ENCODE assay signal across 24 mouse cellular contexts in genomic region chr5:115915481-115915880, GRCm38 (mm10).
DNase-seq lines count a peak whose midpoint lies in the region; ATAC-seq lines count a peak whose summit lies in the region.
"Had no signal": no experiment of that assay in that cellular context is flagged by ENCODE, and none has a peak within 500 bp of the region (broad histone marks: within the 10 kb centered on the region; RNA-seq: fewer than 3 reads in every experiment).

No protein-coding gene starts in this region.

- no peaks in the 10 kb centered on the region for H3K9me3 ChIP-seq in heart, embryonic 12.5 days (replicated peaks)
- no peaks in the 10 kb centered on the region for H3K9me3 ChIP-seq in midbrain, embryonic 11.5 days (ENCODE audit: control insufficient read depth, low read length)
- H3K9me3 ChIP-seq in midbrain, embryonic 10.5 days (replicated peaks): no peaks in the 10 kb centered on the region
- H3K9me3 ChIP-seq: heart, embryonic 15.5 days; limb, embryonic 13.5 days; liver, embryonic 12.5 days; megakaryocyte, embryonic 14.5 days had no signal

- H3K27ac ChIP-seq in heart, embryonic 12.5 days (ENCODE audit: poor library complexity, severe bottlenecking): no peak overlapping the region
- no peak overlapping the region for H3K27ac ChIP-seq in midbrain, embryonic 11.5 days (ENCODE audit: low read depth, low read length)
- no peak overlapping the region for H3K27ac ChIP-seq in midbrain, embryonic 10.5 days (replicated peaks)
- H3K27ac ChIP-seq: heart, embryonic 15.5 days; hindbrain, embryonic 14.5 days; limb, embryonic 13.5 days; liver, embryonic 12.5 days had no signal

- peak; percentile 46 to 56 for DNase-seq in heart, postnatal 10 days
- peak; percentile 68 for DNase-seq in midbrain, embryonic 11.5 days (ENCODE audit: low spot score, missing footprints)
- no peak for DNase-seq in midbrain, embryonic 10.5 days (ENCODE audit: low spot score)
- DNase-seq in adrenal gland, adult 8-10 months: peak; percentile 75
- DNase-seq in adrenal gland, postnatal 4 days (ENCODE audit: low spot score in 2 of 2): peak; percentile 11 to 25
- DNase-seq in layer of hippocampus, postnatal 10 days (ENCODE audit: low spot score in 2 of 2): no peak
- DNase-seq: cerebellum, adult 8-10 months; cerebellum, postnatal 36 days; kidney, adult 8-10 months; kidney, postnatal 10 days; layer of hippocampus, adult 9-11 months; liver, postnatal 0 days; lung, postnatal 4 days; midbrain, embryonic 14.5 days; thymus, adult 2 months; thymus, postnatal 36 days had no signal

- H3K27me3 ChIP-seq in heart, embryonic 12.5 days (replicated peaks): no peaks in the 10 kb centered on the region
- H3K27me3 ChIP-seq in midbrain, embryonic 11.5 days (ENCODE audit: control insufficient read depth, insufficient read depth, low read length): no peaks in the 10 kb centered on the region
- H3K27me3 ChIP-seq in midbrain, embryonic 10.5 days (ENCODE audit: low read depth, poor library complexity, severe bottlenecking): no peaks in the 10 kb centered on the region
- H3K27me3 ChIP-seq: heart, embryonic 15.5 days; limb, embryonic 13.5 days; liver, embryonic 12.5 days; megakaryocyte, embryonic 14.5 days had no signal

- no peak for ATAC-seq in heart, embryonic 12.5 days (ENCODE audit: insufficient number of reproducible peaks, low FRiP score)
- ATAC-seq in midbrain, embryonic 11.5 days (ENCODE audit: low FRiP score): no peak
- ATAC-seq in erythroblast, adult 5-6 weeks (replicated peaks; ENCODE audit: low FRiP score, poor library complexity, severe bottlenecking): no peak
- ATAC-seq: forebrain, embryonic 14.5 days; liver, embryonic 12.5 days; liver, postnatal 0 days had no signal

- WGBS in heart, embryonic 12.5 days: 87% methylated on average over 5 of the region's 5 CpGs
- 89% methylated on average over 5 of the region's 5 CpGs for WGBS in midbrain, embryonic 11.5 days
- 91% methylated on average over 5 of the region's 5 CpGs for WGBS in midbrain, embryonic 10.5 days

- H3K4me2 ChIP-seq in heart, embryonic 12.5 days: no peak overlapping the region
- no peak overlapping the region for H3K4me2 ChIP-seq in midbrain, embryonic 11.5 days
- H3K4me2 ChIP-seq: heart, embryonic 15.5 days; hindbrain, embryonic 14.5 days; limb, embryonic 13.5 days; liver, embryonic 12.5 days had no signal

- H3K9ac ChIP-seq in heart, embryonic 12.5 days: no peak overlapping the region
- H3K9ac ChIP-seq in midbrain, embryonic 11.5 days (ENCODE audit: low read length): no peak overlapping the region
- H3K9ac ChIP-seq: heart, embryonic 15.5 days; hindbrain, embryonic 14.5 days; limb, embryonic 13.5 days; liver, embryonic 12.5 days; liver, postnatal 0 days had no signal

- intact Hi-C loops in heart, postnatal 10 days (cut with DNase I): no loop called here

- H3K4me1 ChIP-seq in heart, embryonic 12.5 days (replicated peaks): peaks cover 4% of the 10 kb centered on the region; the same call in 1 of the 2 replicates
- H3K4me1 ChIP-seq in midbrain, embryonic 11.5 days (ENCODE audit: control insufficient read depth, insufficient read depth, low read length): no peaks in the 10 kb centered on the region
- peaks cover 6% of the 10 kb centered on the region; the same call in 1 of the 2 replicates for H3K4me1 ChIP-seq in midbrain, embryonic 10.5 days
- H3K4me1 ChIP-seq: heart, embryonic 15.5 days had no signal

- no peak overlapping the region for H3K4me3 ChIP-seq in heart, embryonic 12.5 days
- no peak overlapping the region for H3K4me3 ChIP-seq in midbrain, embryonic 11.5 days (ENCODE audit: low read depth, low read length)
- H3K4me3 ChIP-seq in midbrain, embryonic 10.5 days: no peak overlapping the region
- H3K4me3 ChIP-seq: heart, embryonic 15.5 days; limb, embryonic 13.5 days; liver, embryonic 12.5 days; megakaryocyte, embryonic 14.5 days had no signal

- no peaks in the 10 kb centered on the region for H3K36me3 ChIP-seq in heart, embryonic 12.5 days
- H3K36me3 ChIP-seq in midbrain, embryonic 11.5 days (ENCODE audit: control insufficient read depth, insufficient read depth, low read length): no peaks in the 10 kb centered on the region
- peaks cover 40% of the 10 kb centered on the region for H3K36me3 ChIP-seq in midbrain, embryonic 10.5 days
- H3K36me3 ChIP-seq: heart, embryonic 15.5 days had no signal

Comparison
In these comparisons a context has a peak if more than half of its experiments do, and no peak if none do; other contexts are left out.
1. DNase-seq: peak in heart, postnatal 10 days (2 of 2), midbrain, embryonic 11.5 days (single experiment), adrenal gland, adult 8-10 months (single experiment) and adrenal gland, postnatal 4 days (2 of 2); none in midbrain, embryonic 10.5 days (single experiment) and layer of hippocampus, postnatal 10 days (0 of 2).